Mouse (Mus musculus): Measurements from ENCODE around the gene Lsamp.

- no peak for TF ChIP-seq MAX (IDR thresholded peaks at IDR 0.05; ENCODE audit: low read depth)
- no peak for TF ChIP-seq TCF12 (IDR thresholded peaks at IDR 0.05; ENCODE audit: insufficient read depth, poor library complexity, severe bottlenecking)
- TF ChIP-seq MYOG (IDR thresholded peaks at IDR 0.05; ENCODE audit: control insufficient read depth in 1 of 3, insufficient read depth in 1 of 3, insufficient read length in 2 of 3, low read depth in 2 of 3), result no peak
- TF ChIP-seq E2F4 (IDR thresholded peaks at IDR 0.05; ENCODE audit: insufficient read depth), result no peak
- no peak for TF ChIP-seq POLR2A (IDR thresholded peaks at IDR 0.05; ENCODE audit: insufficient read length, low read depth)
Observed at GRCm38 (mm10) chr16:42147164-42147563, 2163.0 kb downstream of the Lsamp start.
